Mouse (Mus musculus) heart, embryonic 14.5 days (tissue): ENCODE measurements around the gene Usp21. TPM values are rescaled to one million over a fixed set of nuclear protein-coding genes. Genes with fewer than 3 reads are reported as not detected.

Experiments used
- ATAC-seq: fragments of 200-750 bp; cut with Nextera tagmentation; 2 replicates; pipeline ENCODE4 v1.8.0; 2017; ENCODE audit warnings: low read depth, moderate TSS enrichment; ENCODE audit not compliant: insufficient number of reproducible peaks, insufficient read depth, low FRiP score
- H3K27ac ChIP-seq, 2 experiments: fragments of 200-500 bp in 1 of 2; fragments of 300-500 bp in 1 of 2; sonication (generic) in 1 of 2; replicated peaks in 1 of 2; 2 replicates each; pipeline ENCODE4 v1.5.1; 2012 to 2014; ENCODE audit warnings: low read depth in 2 of 2, low read length in 2 of 2, control low read depth in 1 of 2, mild to moderate bottlenecking in 1 of 2, mixed read lengths in 1 of 2; ENCODE audit not compliant: control insufficient read depth in 1 of 2, insufficient read depth in 1 of 2
- H3K27me3 ChIP-seq: fragments of 300-500 bp; sonication (generic); 2 replicates; pipeline ENCODE4 v1.6.1; 2014; ENCODE audit warnings: mild to moderate bottlenecking, low read length, control low read depth; ENCODE audit not compliant: control insufficient read depth, insufficient read depth
- H3K36me3 ChIP-seq: fragments of 300-500 bp; sonication (generic); 2 replicates; pipeline ENCODE4 v1.6.1; 2014; ENCODE audit warnings: mild to moderate bottlenecking, control low read depth, low read length, mixed read lengths; ENCODE audit not compliant: control insufficient read depth, insufficient read depth
- H3K4me1 ChIP-seq, 2 experiments: fragments of 200-500 bp in 1 of 2; fragments of 300-500 bp in 1 of 2; sonication (generic) in 1 of 2; 2 replicates each; pipeline ENCODE4 v1.6.1; 2012 to 2014; ENCODE audit warnings: low read length in 2 of 2, control low read depth in 1 of 2, mixed read lengths in 1 of 2; ENCODE audit not compliant: control insufficient read depth in 2 of 2, insufficient read depth in 2 of 2
- H3K4me2 ChIP-seq: fragments of 300-500 bp; sonication (generic); 2 replicates; pipeline ENCODE4 v1.6.1; 2014; ENCODE audit warnings: mild to moderate bottlenecking, low read length
- H3K4me3 ChIP-seq, 2 experiments: fragments of 200-500 bp in 1 of 2; fragments of 300-500 bp in 1 of 2; sonication (generic) in 1 of 2; 2 replicates each; pipeline ENCODE4 v1.5.1; 2012 to 2014; ENCODE audit warnings: low read length in 2 of 2, mild to moderate bottlenecking in 2 of 2, control low read depth in 1 of 2, low read depth in 1 of 2, moderate library complexity in 1 of 2; ENCODE audit not compliant: control insufficient read depth in 1 of 2, insufficient read depth in 1 of 2
- H3K9ac ChIP-seq: fragments of 300-500 bp; sonication (generic); 2 replicates; pipeline ENCODE4 v1.6.1; 2014; ENCODE audit warnings: mild to moderate bottlenecking, low read length
- H3K9me3 ChIP-seq: fragments of 300-500 bp; sonication (generic); 2 replicates; pipeline ENCODE4 v1.6.1; 2016; ENCODE audit warnings: low read length, control low read depth; ENCODE audit not compliant: control insufficient read depth
- WGBS: fragments of 180-500 bp; shearing (Covaris S2); extraction: QIAGEN DNeasy Blood & Tissue Kit; methylation state at CpG from one replicate; pipeline ENCODE4 v1.1.7; 2014; 5-methylcytosine and 5-hydroxymethylcytosine counted together
- polyA plus RNA-seq: library from polyadenylated mRNA; unstranded; fragments of >200 nt; fragmentation: Nextera tagmentation; extraction: Ambion mirVana; gene quantifications from 2 replicates; pipeline ENCODE4 v1.2.1, GENCODE M21; 2014

Usp21 gene
- polyA plus RNA-seq, 1 experiment from 2014 or later, result 45.5 TPM

GRCm38 (mm10) chr1:171237438-171237837 is 50.4 kb downstream of the Usp21 start:
- no peak overlapping the region for H3K9ac ChIP-seq
- no peak for ATAC-seq
- H3K27ac ChIP-seq, result no peak overlapping the region
- H3K4me1 ChIP-seq, result peaks cover 4 to 5% of the 10 kb centered on the region in 2 experiments; a peak in 2 of 4 replicates
- WGBS, result 75% methylated on average over 6 of the region's 6 CpGs
- H3K4me3 ChIP-seq, result no peak overlapping the region
- no peaks in the 10 kb centered on the region for H3K27me3 ChIP-seq
- no peaks in the 10 kb centered on the region for H3K9me3 ChIP-seq
- H3K4me2 ChIP-seq, result no peak overlapping the region
- peaks cover 89% of the 10 kb centered on the region for H3K36me3 ChIP-seq

DNA sequence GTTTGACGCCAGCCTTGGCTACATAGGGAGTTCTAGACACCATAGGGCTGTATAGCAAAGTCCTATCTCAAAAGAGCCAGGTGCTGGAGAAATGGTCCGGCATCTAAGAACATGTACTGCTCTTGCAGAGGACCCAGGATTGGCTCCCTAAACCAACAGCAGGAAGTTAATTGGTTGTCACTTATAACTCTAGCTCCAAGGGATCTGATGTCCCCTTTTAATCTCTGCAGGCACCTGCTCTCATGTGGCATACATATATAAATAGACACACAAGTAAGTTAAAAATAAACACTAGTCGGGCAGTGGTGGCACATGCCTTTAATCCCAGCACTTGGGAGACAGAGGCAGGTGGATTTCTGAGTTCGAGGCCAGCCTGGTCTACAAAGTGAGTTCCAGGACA is 52.0 kb downstream of the Usp21 start:
- no peaks in the 10 kb centered on the region for H3K27me3 ChIP-seq
- no peak overlapping the region for H3K4me3 ChIP-seq
- no peak overlapping the region for H3K4me2 ChIP-seq
- no peak overlapping the region for H3K9ac ChIP-seq
- H3K4me1 ChIP-seq, result peaks cover 4 to 5% of the 10 kb centered on the region in 2 experiments; a peak in 2 of 4 replicates
- no peak overlapping the region for H3K27ac ChIP-seq
- H3K9me3 ChIP-seq, result no peaks in the 10 kb centered on the region
- 51% methylated on average over 4 of the region's 4 CpGs for WGBS
- ATAC-seq, result no peak
- H3K36me3 ChIP-seq, result peaks cover 74% of the 10 kb centered on the region

- Histone ChIP-seq H3K27ac (0 out of 4 replicates have a peak overlapping the region, but pooled peaks of 1 of the 2 experiments have one; percentile 14), H3K36me3 (peaks cover 61% of the 10 kb centered on the region)
- 86% methylated on average over 4 of the region's 4 CpGs for WGBS
Measured at GRCm38 (mm10) chr1:171234538-171234937, 53.3 kb downstream of the Usp21 start.

DNA sequence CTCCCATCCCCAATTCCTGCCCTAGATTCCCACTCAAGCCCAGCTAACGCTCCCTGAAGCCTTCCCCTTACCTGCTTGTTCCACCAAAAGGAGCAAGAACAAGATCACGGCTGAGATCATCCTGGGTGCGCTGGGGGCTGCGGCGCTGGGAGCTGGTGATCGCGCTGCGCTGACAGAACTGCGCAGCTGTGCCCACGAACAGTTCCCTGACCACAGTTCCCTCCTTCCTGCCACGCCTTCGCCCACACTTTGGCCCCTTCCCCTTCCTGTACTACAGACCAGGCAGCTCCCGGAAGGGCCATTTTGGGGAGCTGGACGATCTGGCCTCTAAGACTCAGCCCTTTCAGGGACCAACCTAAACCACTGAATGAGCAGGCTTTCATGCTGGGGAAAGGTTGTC is 53.7 kb downstream of the Usp21 start, which contains the start of gene Fcer1g:
TSS of gene Fcer1g (minus strand) at position 240 of the 400 bp plus-strand sequence.
- Histone ChIP-seq H3K4me3 (no peak within 1 kb of the TSS), H3K9ac (0 out of 2 replicates have a peak within 1 kb of the TSS, but pooled peaks have one; percentile 7), H3K4me2 (no peak within 1 kb of the TSS), H3K27ac (peak within 1 kb of the TSS in 1 of 2 experiments; percentile 14; a peak in 1 of 4 replicates), H3K27me3 (no peaks in the 10 kb centered on the region), H3K9me3 (no peaks in the 10 kb centered on the region), H3K36me3 (peaks cover 57% of the 10 kb centered on the region), H3K4me1 (peaks cover 4 to 5% of the 10 kb centered on the region in 2 experiments; a peak in 2 of 4 replicates)
- no peak for ATAC-seq
- WGBS, result 85% methylated on average over 14 of the region's 14 CpGs

More at GRCm38 (mm10) chr1:171234538-171234937, 53.3 kb downstream of the Usp21 start:
- H3K4me2 ChIP-seq, result no peak overlapping the region
- no peaks in the 10 kb centered on the region for H3K27me3 ChIP-seq
- H3K9ac ChIP-seq, result 0 out of 2 replicates have a peak overlapping the region, but pooled peaks have one; percentile 7
- H3K4me3 ChIP-seq, result no peak overlapping the region
- peaks cover 4 to 5% of the 10 kb centered on the region in 2 experiments; a peak in 2 of 4 replicates for H3K4me1 ChIP-seq
- H3K9me3 ChIP-seq, result no peaks in the 10 kb centered on the region
- ATAC-seq, result no peak

- Histone ChIP-seq H3K4me3 (no peak overlapping the region), H3K9ac (no peak overlapping the region), H3K4me1 (peaks cover 4 to 5% of the 10 kb centered on the region in 2 experiments; a peak in 2 of 4 replicates), H3K27me3 (no peaks in the 10 kb centered on the region), H3K36me3 (peaks cover 46% of the 10 kb centered on the region), H3K27ac (no peak overlapping the region), H3K4me2 (no peak overlapping the region), H3K9me3 (no peaks in the 10 kb centered on the region)
- WGBS, result 54% methylated on average over 12 of the region's 12 CpGs
- ATAC-seq, result no peak
Measured at GRCm38 (mm10) chr1:171232800-171233730, 54.7 kb downstream of the Usp21 start.

DNA sequence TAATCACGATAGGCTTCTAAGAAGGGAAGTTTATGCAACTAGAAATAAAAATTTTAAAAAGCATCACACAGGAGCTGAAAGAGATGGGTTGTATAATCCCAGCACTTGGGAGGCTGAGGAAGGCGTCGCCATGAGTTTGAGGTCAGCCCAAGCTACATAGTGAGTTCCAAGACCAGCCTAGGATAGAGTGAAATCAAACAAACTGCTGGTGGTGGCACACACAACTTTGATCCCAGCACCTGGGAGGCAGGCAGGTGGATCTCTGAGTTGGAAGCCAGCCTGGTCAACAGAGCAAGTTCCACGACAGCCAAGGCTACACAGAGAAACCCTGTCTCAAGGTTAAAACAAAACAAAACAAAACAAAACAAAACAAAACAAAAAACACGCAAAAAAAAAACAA is 55.4 kb downstream of the Usp21 start:
- WGBS, result 87% methylated on average over 5 of the region's 5 CpGs
- no peak overlapping the region for H3K9ac ChIP-seq
- no peaks in the 10 kb centered on the region for H3K27me3 ChIP-seq
- peaks cover 4 to 5% of the 10 kb centered on the region in 2 experiments; a peak in 2 of 4 replicates for H3K4me1 ChIP-seq
- no peak overlapping the region for H3K4me3 ChIP-seq
- H3K4me2 ChIP-seq, result no peak overlapping the region
- peaks cover 39% of the 10 kb centered on the region for H3K36me3 ChIP-seq
- ATAC-seq, result no peak
- no peaks in the 10 kb centered on the region for H3K9me3 ChIP-seq
- no peak overlapping the region for H3K27ac ChIP-seq
